Mouse (Mus musculus) kidney, embryonic 16.5 days (tissue): ENCODE data around the gene Slx4ip. TPM values are rescaled to one million over a fixed set of nuclear protein-coding genes. Genes with fewer than 3 reads are reported as not detected.
A peak's percentile ranks its signal among the peaks of the same experiment; 100 is the strongest.
"Not testable (repeated sequence)": the region's sequence is repeated elsewhere in the genome, so short reads cannot be mapped to it uniquely, and the experiment has no call there.

Experiments
- ATAC-seq: fragments of 200-750 bp; cut with Nextera tagmentation; 2 replicates; pipeline ENCODE4 v1.8.0; 2017; ENCODE audit warnings: moderate TSS enrichment; ENCODE audit not compliant: low FRiP score, low TSS enrichment
- H3K27ac ChIP-seq: fragments of 300-500 bp; sonication (generic); 2 replicates; pipeline ENCODE4 v1.5.1; 2014; ENCODE audit warnings: low read length
- H3K27me3 ChIP-seq: fragments of 300-500 bp; sonication (generic); 2 replicates; pipeline ENCODE4 v1.6.1; 2014; ENCODE audit warnings: low read length, control low read depth, mixed read lengths; ENCODE audit not compliant: insufficient read depth
- H3K36me3 ChIP-seq: fragments of 300-500 bp; sonication (generic); 2 replicates; pipeline ENCODE4 v1.6.1; 2014; ENCODE audit warnings: low read length, control low read depth, mixed read lengths; ENCODE audit not compliant: insufficient read depth
- H3K4me1 ChIP-seq: fragments of 300-500 bp; sonication (generic); 2 replicates; pipeline ENCODE4 v1.6.1; 2014; ENCODE audit warnings: low read length, control low read depth, mixed read lengths; ENCODE audit not compliant: insufficient read depth
- H3K4me2 ChIP-seq: fragments of 300-500 bp; sonication (generic); replicated peaks from 2 replicates; pipeline ENCODE4 v1.6.1; 2014; ENCODE audit warnings: low read depth, low read length
- H3K4me3 ChIP-seq: fragments of 300-500 bp; sonication (generic); 2 replicates; pipeline ENCODE4 v1.5.1; 2014; ENCODE audit warnings: mild to moderate bottlenecking, low read length
- H3K9ac ChIP-seq: fragments of 300-500 bp; sonication (generic); replicated peaks from 2 replicates; pipeline ENCODE4 v1.6.1; 2014; ENCODE audit warnings: low read length
- H3K9me3 ChIP-seq: fragments of 300-500 bp; sonication (generic); 2 replicates; pipeline ENCODE4 v1.6.1; 2016; ENCODE audit warnings: low read length, control low read depth
- WGBS: fragments of 180-500 bp; shearing (Covaris S2); extraction: QIAGEN DNeasy Blood & Tissue Kit; methylation state at CpG from one replicate; pipeline ENCODE4 v1.1.7; 2014; 5-methylcytosine and 5-hydroxymethylcytosine counted together
- polyA plus RNA-seq: library from polyadenylated mRNA; unstranded; fragments of >200 nt; fragmentation: Nextera tagmentation; extraction: Ambion mirVana; gene quantifications from 2 replicates; pipeline ENCODE4 v1.2.1, GENCODE M21; 2015

Gene Slx4ip
- 6.5 and 8.1 TPM in 2 replicates for polyA plus RNA-seq

GRCm38 (mm10) chr2:136891068-136891950, at the start of gene Slx4ip, which contains the start of the genes AL731706.1 and Mkks:
Gene Slx4ip, plus strand, starts transcription at chr2:136891218.
Gene AL731706.1, minus strand, starts transcription at chr2:136891389.
Gene Mkks, minus strand, starts transcription at chr2:136891389.
- Histone ChIP-seq H3K9me3 (no peaks in the 10 kb centered on the region), H3K4me3 (peak within 1 kb of the TSS; percentile 90), H3K4me2 (peak within 1 kb of the TSS; percentile 55), H3K4me1 (peaks cover 16% of the 10 kb centered on the region; the same call in 1 of the 2 replicates), H3K27ac (peak within 1 kb of the TSS; percentile 93), H3K27me3 (no peaks in the 10 kb centered on the region), H3K36me3 (no peaks in the 10 kb centered on the region; the same call in 1 of the 2 replicates), H3K9ac (peak within 1 kb of the TSS; percentile 87)
- ATAC-seq, result peak; percentile 98
- under 1% methylated on average over 49 of the region's 49 CpGs for WGBS

DNA sequence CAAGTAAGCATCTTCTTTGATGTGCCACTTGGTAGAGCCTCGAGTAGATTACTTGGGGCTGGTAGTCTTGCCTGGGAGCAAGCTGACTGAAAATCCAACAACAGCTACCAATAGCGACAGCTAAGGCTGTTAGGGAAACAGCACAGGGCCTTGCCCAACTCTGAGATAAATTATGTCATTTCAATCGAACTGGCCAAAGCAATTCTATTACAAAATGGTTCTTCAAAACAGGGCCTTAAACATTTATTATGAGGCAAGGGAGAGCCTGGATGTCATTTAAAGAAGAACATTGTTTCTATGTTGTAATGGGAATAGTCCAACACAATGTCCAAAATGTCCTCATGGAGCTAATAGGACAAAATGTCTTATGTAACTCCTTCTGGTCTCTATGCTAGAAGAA, 40.7 kb upstream of the Slx4ip start:
- Histone ChIP-seq H3K27ac (no peak overlapping the region), H3K9me3 (no peaks in the 10 kb centered on the region), H3K36me3 (no peaks in the 10 kb centered on the region), H3K4me2 (no peak overlapping the region), H3K27me3 (no peaks in the 10 kb centered on the region), H3K4me1 (no peaks in the 10 kb centered on the region), H3K9ac (no peak overlapping the region), H3K4me3 (no peak overlapping the region)
- ATAC-seq, result no peak
- WGBS, result 57% methylated on average over 3 of the region's 3 CpGs

GRCm38 (mm10) chr2:136854543-136855388, 36.3 kb upstream of the Slx4ip start:
- no peak overlapping the region for H3K4me2 ChIP-seq
- no peak overlapping the region for H3K9ac ChIP-seq
- H3K4me1 ChIP-seq, result no peaks in the 10 kb centered on the region
- H3K36me3 ChIP-seq, result no peaks in the 10 kb centered on the region
- H3K9me3 ChIP-seq, result no peaks in the 10 kb centered on the region
- no peak overlapping the region for H3K4me3 ChIP-seq
- 62% methylated on average over 5 of the region's 5 CpGs for WGBS
- H3K27me3 ChIP-seq, result no peaks in the 10 kb centered on the region
- no peak for ATAC-seq
- H3K27ac ChIP-seq, result no peak overlapping the region

DNA sequence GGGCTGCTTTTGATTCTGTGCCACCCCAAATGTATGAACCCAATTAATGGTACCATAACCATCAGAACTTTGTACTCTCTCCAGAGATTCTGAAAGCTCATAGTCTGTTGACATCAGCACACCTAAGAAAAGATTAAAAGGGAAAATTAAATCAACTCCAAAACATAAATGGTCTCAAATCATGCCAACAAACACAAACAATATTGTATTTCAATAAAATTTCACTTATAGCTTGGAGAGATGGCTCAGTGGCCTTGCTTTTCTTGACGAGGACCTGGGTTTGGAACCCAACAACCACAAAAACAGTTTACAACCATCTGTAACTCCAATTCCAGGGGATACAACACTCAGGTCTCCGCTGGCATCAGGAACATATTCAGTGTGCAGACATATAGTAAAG, 5.4 kb upstream of the Slx4ip start, which contains the start of gene AL731706.2:
Gene AL731706.2, minus strand, starts transcription at position 101 of the 400 bp plus-strand sequence.
- no peak within 1 kb of the TSS for H3K27ac ChIP-seq
- ATAC-seq, result no peak
- peaks cover 10% of the 10 kb centered on the region; the same call in 1 of the 2 replicates for H3K4me1 ChIP-seq
- no peaks in the 10 kb centered on the region for H3K9me3 ChIP-seq
- H3K27me3 ChIP-seq, result no peaks in the 10 kb centered on the region
- WGBS, result 95% methylated on average over 2 of the region's 2 CpGs
- H3K4me2 ChIP-seq, result no peak within 1 kb of the TSS
- peaks cover 24% of the 10 kb centered on the region for H3K36me3 ChIP-seq
- no peak within 1 kb of the TSS for H3K4me3 ChIP-seq
- no peak within 1 kb of the TSS for H3K9ac ChIP-seq

DNA sequence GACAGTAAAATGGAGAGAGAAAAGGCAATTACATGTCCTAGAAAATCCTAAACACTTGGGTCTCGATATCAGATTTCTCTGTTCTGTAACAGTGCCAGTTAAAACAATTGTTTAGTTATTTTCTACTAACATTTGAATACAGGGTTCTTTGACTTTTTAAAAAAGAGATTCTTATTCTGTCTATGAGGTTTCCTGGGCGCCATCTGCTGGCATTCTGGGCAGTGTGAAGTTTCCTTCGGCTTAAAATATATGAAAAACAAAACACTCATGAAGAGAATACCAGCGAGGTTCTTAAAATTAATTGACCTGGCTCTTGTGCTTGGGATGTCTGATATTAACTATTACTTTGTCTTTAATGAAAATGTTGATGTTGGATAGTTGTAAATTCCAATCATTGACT, 4.2 kb upstream of the Slx4ip start:
- Histone ChIP-seq H3K4me3 (no peak overlapping the region), H3K27ac (no peak overlapping the region)
- 51% methylated on average over 4 of the region's 4 CpGs for WGBS

GRCm38 (mm10) chr2:136890716-136891067, 326 bp upstream of the Slx4ip start:
- H3K27me3 ChIP-seq, H3K36me3 ChIP-seq, H3K9me3 ChIP-seq: not testable (repeated sequence)
- Histone ChIP-seq H3K4me3 (peak overlapping the region; percentile 90), H3K9ac (peak overlapping the region; percentile 87), H3K4me1 (peaks cover 14% of the 10 kb centered on the region; the same call in 1 of the 2 replicates), H3K4me2 (peak overlapping the region; percentile 48), H3K27ac (peak overlapping the region; percentile 93)
- WGBS, result 6% methylated on average over 15 of the region's 15 CpGs
- ATAC-seq, result peak; percentile 68; the same call in 1 of the 2 replicates

More for the DNA sequence above, 4.2 kb upstream of the Slx4ip start:
- no peak for ATAC-seq
- peaks cover 14% of the 10 kb centered on the region for H3K36me3 ChIP-seq
- H3K27me3 ChIP-seq, result no peaks in the 10 kb centered on the region
- peaks cover 10% of the 10 kb centered on the region; the same call in 1 of the 2 replicates for H3K4me1 ChIP-seq
- no peak overlapping the region for H3K9ac ChIP-seq
- no peaks in the 10 kb centered on the region for H3K9me3 ChIP-seq
- H3K4me2 ChIP-seq, result no peak overlapping the region

- no peaks in the 10 kb centered on the region for H3K9me3 ChIP-seq
- peaks cover 17% of the 10 kb centered on the region; the same call in 1 of the 2 replicates for H3K4me1 ChIP-seq
- WGBS, result under 1% methylated on average over 23 of the region's 23 CpGs
- peak overlapping the region; percentile 93; the same call in 1 of the 2 replicates for H3K27ac ChIP-seq
- H3K4me3 ChIP-seq, result peak overlapping the region; percentile 90
- peak; percentile 85 for ATAC-seq
- H3K36me3 ChIP-seq, result no peaks in the 10 kb centered on the region; the same call in 1 of the 2 replicates
- no peaks in the 10 kb centered on the region for H3K27me3 ChIP-seq
- peak overlapping the region; percentile 75 for H3K9ac ChIP-seq
- peak overlapping the region; percentile 55 for H3K4me2 ChIP-seq
Measured at GRCm38 (mm10) chr2:136891951-136892371, 943 bp downstream of the Slx4ip start.

DNA sequence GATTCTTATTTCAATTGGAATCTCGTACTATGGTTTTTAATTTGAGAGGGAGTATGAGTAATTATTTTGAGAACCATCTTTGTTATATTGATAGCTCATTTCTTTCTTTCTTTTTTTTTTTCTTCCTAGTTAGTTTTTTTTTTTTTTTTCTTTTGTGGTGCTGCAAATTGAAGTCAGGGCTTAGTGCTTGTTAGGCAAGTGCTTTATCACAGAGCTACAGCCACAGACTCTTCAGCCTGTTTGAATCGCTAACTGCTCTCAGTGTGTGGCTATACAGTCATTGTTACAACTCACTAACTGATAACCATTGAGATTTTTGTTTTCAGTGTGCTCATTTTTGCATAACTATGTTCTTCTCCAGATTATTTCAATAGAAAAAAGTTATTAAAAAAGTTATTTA, 3.5 kb downstream of the Slx4ip start:
- ATAC-seq, result no peak
- Histone ChIP-seq H3K9me3 (no peaks in the 10 kb centered on the region), H3K4me2 (no peak overlapping the region), H3K36me3 (no peaks in the 10 kb centered on the region), H3K9ac (no peak overlapping the region), H3K4me1 (peaks cover 12% of the 10 kb centered on the region; the same call in 1 of the 2 replicates), H3K27ac (no peak overlapping the region), H3K27me3 (no peaks in the 10 kb centered on the region), H3K4me3 (no peak overlapping the region)
- WGBS, result 90% methylated on average over 2 of the region's 2 CpGs

DNA sequence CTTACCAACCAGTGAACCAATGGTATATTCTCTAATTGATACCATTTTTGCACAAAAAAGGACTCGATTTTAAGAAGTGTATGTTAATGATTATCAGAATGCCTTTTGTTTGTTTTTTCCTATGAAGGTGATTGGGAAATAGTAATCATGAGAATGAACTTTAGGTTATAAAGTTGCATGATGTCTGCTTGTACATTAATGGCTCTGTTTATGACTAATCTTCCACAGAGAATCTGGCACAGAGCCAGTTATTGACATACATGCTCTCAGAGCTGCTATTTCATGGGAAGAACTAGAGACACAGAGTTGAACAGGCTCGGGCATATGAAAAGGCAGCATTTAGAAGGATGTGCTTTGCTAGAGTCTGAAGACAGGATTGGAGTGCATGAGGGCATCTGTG, 5.1 kb downstream of the Slx4ip start:
- Histone ChIP-seq H3K4me1 (peaks cover 7% of the 10 kb centered on the region; the same call in 1 of the 2 replicates), H3K4me2 (no peak overlapping the region), H3K27ac (no peak overlapping the region), H3K9ac (no peak overlapping the region), H3K27me3 (no peaks in the 10 kb centered on the region), H3K36me3 (no peaks in the 10 kb centered on the region), H3K9me3 (no peaks in the 10 kb centered on the region), H3K4me3 (no peak overlapping the region)
- ATAC-seq, result no peak
- 75% methylated on average over 2 of the region's 2 CpGs for WGBS
